Mouse (Mus musculus) intestine, embryonic 14.5 days (tissue): Measurements from ENCODE around the gene Pole4. TPM values are rescaled to one million over a fixed set of nuclear protein-coding genes. Genes with fewer than 3 reads are reported as not detected.

ENCODE experiments used
- ATAC-seq: fragments of 200-750 bp; cut with Nextera tagmentation; replicated peaks from 2 replicates; pipeline ENCODE4 v1.8.0; 2017; ENCODE audit warnings: low read depth, moderate number of reproducible peaks, moderate TSS enrichment, moderate library complexity; ENCODE audit not compliant: low FRiP score, low TSS enrichment
- DNase-seq: peaks from one replicate; pipeline ENCODE4 v3.0.0-alpha.2; 2018; ENCODE audit warnings: low spot score
- H3K27ac ChIP-seq: fragments of 300-500 bp; sonication (generic); 2 replicates; pipeline ENCODE4 v1.5.1; 2014; ENCODE audit warnings: low read depth, mild to moderate bottlenecking, control low read depth
- H3K27me3 ChIP-seq: fragments of 300-500 bp; sonication (generic); replicated peaks from 2 replicates; pipeline ENCODE4 v1.6.1; 2014; ENCODE audit warnings: low read length, control low read depth; ENCODE audit not compliant: control insufficient read depth, insufficient read depth
- H3K36me3 ChIP-seq: fragments of 300-500 bp; sonication (generic); 2 replicates; pipeline ENCODE4 v1.6.1; 2014; ENCODE audit warnings: low read length, control low read depth; ENCODE audit not compliant: control insufficient read depth, insufficient read depth
- H3K4me1 ChIP-seq: fragments of 300-500 bp; sonication (generic); replicated peaks from 2 replicates; pipeline ENCODE4 v1.6.1; 2014; ENCODE audit warnings: low read length, control low read depth, mixed read lengths; ENCODE audit not compliant: control insufficient read depth, insufficient read depth
- H3K4me2 ChIP-seq: fragments of 300-500 bp; sonication (generic); 2 replicates; pipeline ENCODE4 v1.6.1; 2014; ENCODE audit warnings: low read length
- H3K4me3 ChIP-seq: fragments of 300-500 bp; sonication (generic); 2 replicates; pipeline ENCODE4 v1.5.1; 2014; ENCODE audit warnings: low read depth, low read length, control low read depth, mixed read lengths
- H3K9ac ChIP-seq: fragments of 300-500 bp; sonication (generic); 2 replicates; pipeline ENCODE4 v1.6.1; 2014; ENCODE audit warnings: mild to moderate bottlenecking, low read length
- H3K9me3 ChIP-seq: fragments of 300-500 bp; sonication (generic); 2 replicates; pipeline ENCODE4 v1.6.1; 2016; ENCODE audit warnings: low read length, control low read depth; ENCODE audit not compliant: control insufficient read depth
- WGBS: fragments of 180-500 bp; shearing (Covaris S2); extraction: QIAGEN DNeasy Blood & Tissue Kit; methylation state at CpG from one replicate; pipeline ENCODE4 v1.1.7; 2014; 5-methylcytosine and 5-hydroxymethylcytosine counted together
- polyA plus RNA-seq: library from polyadenylated mRNA; unstranded; fragments of >200 nt; fragmentation: Nextera tagmentation; extraction: Ambion mirVana; gene quantifications from 2 replicates; pipeline ENCODE4 v1.2.1, GENCODE M21; 2014

Pole4 gene
- polyA plus RNA-seq, 1 experiment from 2014 or later: 107 TPM

GRCm38 (mm10) chr6:82595461-82596090 is 109.6 kb downstream of the Pole4 start:
- H3K27me3 ChIP-seq: no peaks in the 10 kb centered on the region
- no peaks in the 10 kb centered on the region for H3K36me3 ChIP-seq
- no peak overlapping the region for H3K9ac ChIP-seq
- H3K27ac ChIP-seq: no peak overlapping the region
- no peak for DNase-seq
- no peak overlapping the region for H3K4me2 ChIP-seq
- H3K4me3 ChIP-seq: no peak overlapping the region
- 71% methylated on average over 8 of the region's 8 CpGs for WGBS
- H3K4me1 ChIP-seq: no peaks in the 10 kb centered on the region
- ATAC-seq: no peak
- H3K9me3 ChIP-seq: no peaks in the 10 kb centered on the region

GRCm38 (mm10) chr6:82589387-82589786 is 115.8 kb downstream of the Pole4 start:
- Histone ChIP-seq H3K4me1 (no peaks in the 10 kb centered on the region), H3K27ac (no peak overlapping the region), H3K9ac (no peak overlapping the region), H3K27me3 (no peaks in the 10 kb centered on the region), H3K36me3 (no peaks in the 10 kb centered on the region), H3K4me2 (no peak overlapping the region), H3K4me3 (no peak overlapping the region), H3K9me3 (no peaks in the 10 kb centered on the region)
- ATAC-seq (no peak), DNase-seq (no peak)
- WGBS: 91% methylated on average over 7 of the region's 7 CpGs

- DNase-seq: no peak
- 51% methylated on average over 5 of the region's 6 CpGs for WGBS
- H3K4me1 ChIP-seq: no peaks in the 10 kb centered on the region
Observed at GRCm38 (mm10) chr6:82585396-82585795, 119.8 kb downstream of the Pole4 start.

GRCm38 (mm10) chr6:82575445-82575844 is 129.7 kb downstream of the Pole4 start:
- Histone ChIP-seq H3K27me3 (no peaks in the 10 kb centered on the region), H3K9me3 (no peaks in the 10 kb centered on the region), H3K27ac (no peak overlapping the region), H3K36me3 (no peaks in the 10 kb centered on the region), H3K4me3 (no peak overlapping the region), H3K4me2 (no peak overlapping the region), H3K4me1 (no peaks in the 10 kb centered on the region), H3K9ac (no peak overlapping the region)
- WGBS: 79% methylated on average over 5 of the region's 5 CpGs
- DNase-seq: no peak
- ATAC-seq: no peak

More at GRCm38 (mm10) chr6:82585396-82585795, 119.8 kb downstream of the Pole4 start:
- Histone ChIP-seq H3K9ac (no peak overlapping the region), H3K9me3 (no peaks in the 10 kb centered on the region), H3K27ac (no peak overlapping the region), H3K27me3 (no peaks in the 10 kb centered on the region), H3K36me3 (no peaks in the 10 kb centered on the region), H3K4me3 (no peak overlapping the region), H3K4me2 (no peak overlapping the region)
- no peak for ATAC-seq

Other genes with a start within 250 kb of the Pole4 start
- 31.9 and 32.3 TPM in 2 replicates for gene Hk2, start 69.1 kb upstream of the Pole4 start, polyA plus RNA-seq
- 1.5 and 1.6 TPM in 2 replicates for gene Sema4f, start 234.4 kb upstream of the Pole4 start, polyA plus RNA-seq
- 0.17 and 0.47 TPM in 2 replicates for gene M1ap, start 241.5 kb upstream of the Pole4 start, polyA plus RNA-seq